Mouse (Mus musculus) layer of hippocampus, postnatal 14 days (tissue): ENCODE measurements at regions not wholly inside any gene's neighbourhood (a gene's known extent, or its start where the extent isn't known, plus 50 kb on each side); places are given as distances from the start of the nearest gene placed in this dataset.

ENCODE experiments used
- DNase-seq, 2 experiments: peaks; one replicate each; pipeline ENCODE4 v3.0.0; 2021 to 2022; ENCODE audit warnings: low spot score in 2 of 2, mixed read lengths in 1 of 2

GRCm38 (mm10) chr11:86881710-86882109 lies 74.2 kb upstream of the Dhx40 start:
- no peak for DNase-seq

GRCm38 (mm10) chr11:86879356-86879905 lies 71.9 kb upstream of the Dhx40 start:
- no peak for DNase-seq

- no peak for DNase-seq
These were observed 71.0 kb upstream of the Dhx40 start for GRCm38 (mm10) chr11:86878327-86879065.

- DNase-seq = no peak
These were observed 69.0 kb upstream of the Dhx40 start for GRCm38 (mm10) chr11:86876509-86876908.

- DNase-seq = no peak
These were observed 68.2 kb upstream of the Dhx40 start for GRCm38 (mm10) chr11:86875738-86876137.

GRCm38 (mm10) chr11:86874666-86875295 lies 67.2 kb upstream of the Dhx40 start:
- peak in 1 of 2 experiments; percentile 34 for DNase-seq

GRCm38 (mm10) chr11:86873406-86873700 lies 65.8 kb upstream of the Dhx40 start:
- no peak for DNase-seq

- no peak for DNase-seq
These were observed 65.2 kb upstream of the Dhx40 start for GRCm38 (mm10) chr11:86872537-86873405.

GRCm38 (mm10) chr11:86871782-86872181 lies 64.2 kb upstream of the Dhx40 start:
- no peak for DNase-seq

GRCm38 (mm10) chr11:86870486-86871165 lies 63.1 kb upstream of the Dhx40 start:
- DNase-seq = no peak

GRCm38 (mm10) chr11:86866931-86867330 lies 59.4 kb upstream of the Dhx40 start:
- no peak for DNase-seq

- no peak for DNase-seq
These were observed 52.5 kb upstream of the Dhx40 start for GRCm38 (mm10) chr11:86859864-86860528.

GRCm38 (mm10) chr11:86859236-86859817 lies 51.8 kb upstream of the Dhx40 start:
- no peak for DNase-seq

- no peak for DNase-seq
These were observed 50.7 kb upstream of the Dhx40 start for GRCm38 (mm10) chr11:86858211-86858610.
